ENCODE assay signal across 8 mouse cellular contexts in the genomic region with DNA sequence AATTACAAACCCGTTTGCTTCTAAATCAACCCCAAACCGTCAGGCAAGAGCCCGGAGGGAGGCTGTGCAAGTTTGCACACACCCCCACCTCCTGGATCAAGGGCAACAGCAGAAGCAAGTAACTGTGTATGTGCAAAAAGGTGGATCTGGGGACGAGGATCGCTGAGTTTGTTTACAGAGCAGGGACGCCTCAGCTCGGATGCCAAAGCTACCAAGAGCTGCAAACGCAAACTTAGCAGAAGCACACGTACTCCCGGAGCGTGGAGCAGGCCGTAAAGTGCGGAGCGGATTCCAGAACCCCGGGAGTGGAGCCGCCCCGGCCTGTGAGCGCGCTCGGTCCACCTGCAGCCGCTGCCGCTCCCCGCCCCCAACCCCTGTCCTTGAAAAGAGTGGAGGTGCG. TPM values are rescaled to one million over a fixed set of nuclear protein-coding genes. Genes with fewer than 3 reads are reported as not detected.
DNase-seq lines count a peak whose midpoint lies in the region; ATAC-seq and TF ChIP-seq lines count a peak whose summit lies in the region.

No protein-coding gene starts in this region.

- no peaks in the 10 kb centered on the region for H3K4me1 ChIP-seq in cortical plate, adult 2 months (ENCODE audit: control insufficient read depth, insufficient read depth, low read length)
- H3K4me1 ChIP-seq in megakaryocyte, embryonic 14.5 days: peaks cover 56% of the 10 kb centered on the region

- H3K36me3 ChIP-seq in megakaryocyte, embryonic 14.5 days (replicated peaks; ENCODE audit: low read length): peaks cover 29% of the 10 kb centered on the region

- H3K4me3 ChIP-seq in cortical plate, adult 2 months (ENCODE audit: insufficient read depth, low read length): peak overlapping the region; percentile 75
- H3K4me3 ChIP-seq in megakaryocyte, embryonic 14.5 days (replicated peaks): peak overlapping the region; percentile 93

- TF ChIP-seq POLR2A in cortical plate, adult 2 months (IDR thresholded peaks at IDR 0.05; ENCODE audit: extremely low read depth, insufficient read depth, low read length): peak; percentile 86

- no peak for TF ChIP-seq CTCF in cortical plate, adult 2 months (IDR thresholded peaks at IDR 0.05; ENCODE audit: extremely low read depth, insufficient read depth, low read length)

- no peaks in the 10 kb centered on the region for H3K9me3 ChIP-seq in megakaryocyte, embryonic 14.5 days

- peak; percentile 92 to 95 for DNase-seq in gastrocnemius, adult 8-10 months (ENCODE audit: low spot score in 2 of 2)
- DNase-seq in hindlimb bud, embryonic 11.5 days (ENCODE audit: extremely low spot score, low read depth, low spot score): peak; percentile 81
- DNase-seq in left cerebral cortex, adult 8-10 months (ENCODE audit: low spot score in 2 of 2): peak; percentile 91 to 97
- peak; percentile 95 for DNase-seq in right cerebral cortex, postnatal 14 days
- peak; percentile 94 for DNase-seq in urinary bladder, postnatal 36 days (ENCODE audit: low spot score in 2 of 2)

- peak overlapping the region; percentile 96 for H3K27ac ChIP-seq in cortical plate, adult 2 months (ENCODE audit: insufficient read depth, low read length)

- no peaks in the 10 kb centered on the region for H3K27me3 ChIP-seq in megakaryocyte, embryonic 14.5 days (replicated peaks)

- peak; percentile 52 for ATAC-seq in activated CD4-positive, CD25-positive, alpha-beta regulatory T cell, adult 4 months

RNA-seq across cellular contexts. Expression of a gene that starts 0.9 kb away (rescaled TPM):
- polyA plus RNA-seq in activated CD4-positive, CD25-positive, alpha-beta regulatory T cell, adult 4 months (2017; shearing (Covaris generic)): 1 to 10 TPM; 5.1 to 7.6 TPM
- polyA plus RNA-seq in cortical plate, adult 2 months (2012; rRNA removed): 36.0 and 41.9 TPM in 2 replicates
- 10 to 100 TPM; 30.2 to 66.6 (median 41.0) TPM for total RNA-seq in gastrocnemius, adult 8-10 months (2022)
- total RNA-seq in left cerebral cortex, adult 8-10 months (2022): 10 to 100 TPM; 32.2 to 35.6 (median 33.9) TPM
- 476 and 713 TPM in 2 replicates for polyA plus RNA-seq in megakaryocyte, embryonic 14.5 days (2012; ENCODE audit: insufficient read depth, low replicate concordance)

Comparison
In these comparisons a context has a peak if more than half of its experiments do, and no peak if none do; other contexts are left out.
1. Peak in every context shown above with its lines: DNase-seq, ATAC-seq, H3K4me3 ChIP-seq and H3K27ac ChIP-seq.
2. RNA of a gene that starts 0.9 kb away (polyA plus RNA-seq): 476 to 713 TPM in megakaryocyte, embryonic 14.5 days; 36.0 to 41.9 TPM in cortical plate, adult 2 months and 5.1 to 7.6 TPM in activated CD4-positive, CD25-positive, alpha-beta regulatory T cell, adult 4 months; every median in the first group is over 10 times any median in the second.